Mouse (Mus musculus): Measurements from ENCODE around the gene Ghrh. TPM values are rescaled to one million over a fixed set of nuclear protein-coding genes. Genes with fewer than 3 reads are reported as not detected.
"Not testable (repeated sequence)": the region's sequence is repeated elsewhere in the genome, so short reads cannot be mapped to it uniquely, and the experiment has no call there.

The Ghrh gene
- not detected for total RNA-seq (2021)
- long read RNA-seq, experiment 1, result 0 reads
- long read RNA-seq, experiment 2, result 0 reads

GRCm38 (mm10) chr2:157347361-157348159 is at the start of gene Ghrh:
Gene Ghrh (minus strand): TSS chr2:157347506.
- DNase-seq, result no peak

DNA sequence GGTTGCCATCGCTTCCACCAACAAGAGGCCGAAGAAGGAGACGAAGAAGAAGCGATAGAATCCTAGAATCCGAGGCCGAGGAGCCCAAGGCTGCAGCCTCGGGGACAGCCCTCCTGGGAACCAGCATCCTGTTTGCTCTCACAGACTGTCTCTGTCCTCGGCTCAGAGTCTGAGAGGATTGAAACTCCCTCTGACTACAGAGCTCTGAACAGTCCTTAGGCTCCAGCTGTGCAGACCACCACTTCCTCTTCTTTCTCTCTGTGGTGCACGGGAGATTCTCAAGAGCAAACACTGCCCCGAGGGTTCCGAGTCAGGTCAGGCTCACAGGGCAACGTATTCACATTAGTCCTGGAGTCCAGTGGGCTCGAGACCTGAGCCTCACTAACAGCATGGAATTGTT is 48.7 kb upstream of the Ghrh start:
- no peak for DNase-seq

DNA sequence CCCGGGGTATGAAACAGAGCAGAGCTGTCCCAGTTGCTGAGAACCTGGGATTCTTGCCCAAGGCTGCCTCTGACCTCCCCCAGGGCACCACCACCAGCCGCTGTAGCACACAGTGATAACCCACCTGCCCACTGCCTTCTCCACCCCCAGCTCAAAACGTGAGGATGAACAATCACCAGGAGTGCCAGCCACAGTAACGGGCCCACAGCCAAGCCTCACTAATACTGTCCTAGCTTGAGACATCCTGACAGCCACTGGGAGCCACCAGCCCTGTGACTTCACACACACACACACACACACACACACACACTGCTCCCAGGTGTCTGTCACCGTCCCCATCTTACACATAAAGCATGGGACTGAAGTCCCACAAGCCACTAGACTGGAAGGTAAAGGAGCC is 48.1 kb upstream of the Ghrh start:
- no peak for DNase-seq

DNA sequence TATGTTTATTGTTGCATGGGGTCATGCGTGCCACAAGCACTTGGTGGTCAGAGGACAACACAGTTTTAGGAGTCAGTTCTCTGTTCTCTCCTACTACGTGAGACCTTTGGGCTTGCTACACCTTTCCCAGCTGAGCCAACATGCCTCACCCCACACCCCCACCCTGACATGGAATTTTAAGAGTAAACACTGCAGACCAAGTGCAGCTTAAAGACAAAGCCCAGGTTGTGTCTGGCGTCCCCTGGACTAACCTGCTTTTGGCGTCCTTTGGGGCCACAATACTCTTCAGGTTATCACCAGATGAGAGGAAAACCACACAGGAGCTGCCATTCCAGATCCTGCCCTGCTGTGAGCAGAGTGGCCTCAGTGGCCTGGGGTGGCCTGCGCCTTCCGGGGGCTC is 47.6 kb upstream of the Ghrh start:
- DNase-seq, result no peak

DNA sequence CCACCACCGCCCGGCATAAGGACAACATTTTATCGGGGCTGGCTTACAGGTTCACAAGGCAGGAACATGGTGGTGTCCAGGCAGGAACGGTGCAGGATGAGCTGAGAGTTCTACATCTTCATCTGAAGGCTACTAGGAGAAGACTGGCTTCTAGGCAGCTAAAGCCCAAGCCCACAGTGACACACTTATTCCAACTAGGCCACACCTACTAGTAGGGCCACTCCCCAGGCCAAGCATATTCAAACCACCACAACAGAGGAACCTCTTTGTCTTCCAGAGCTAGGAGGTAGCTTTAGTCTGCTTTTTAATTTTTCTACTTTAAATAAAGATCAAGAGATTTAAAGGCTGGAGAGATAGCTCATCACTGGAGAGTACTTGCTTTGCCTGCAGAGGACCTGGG is 46.2 kb upstream of the Ghrh start:
- DNase-seq, result no peak

DNA sequence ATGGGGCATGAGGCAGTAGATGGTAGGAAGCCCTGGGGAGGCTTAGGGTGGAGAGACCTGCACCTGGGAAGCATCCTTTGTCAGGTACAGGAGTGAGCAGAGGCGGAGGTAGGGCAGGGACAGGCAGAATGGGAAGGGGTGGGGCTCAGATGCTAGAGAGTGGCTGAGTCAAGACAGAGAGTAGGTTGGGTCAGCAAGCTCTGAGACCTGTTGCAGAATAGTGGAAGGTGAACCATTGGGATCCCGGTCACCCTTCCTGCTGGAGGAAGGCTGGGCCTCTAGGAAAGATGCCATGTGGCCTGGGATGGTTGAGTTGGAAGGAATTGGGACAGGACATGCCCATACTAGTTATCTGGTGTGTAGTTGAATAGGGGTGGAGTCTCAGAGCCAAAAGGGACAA is 45.0 kb upstream of the Ghrh start:
- no peak for DNase-seq

DNA sequence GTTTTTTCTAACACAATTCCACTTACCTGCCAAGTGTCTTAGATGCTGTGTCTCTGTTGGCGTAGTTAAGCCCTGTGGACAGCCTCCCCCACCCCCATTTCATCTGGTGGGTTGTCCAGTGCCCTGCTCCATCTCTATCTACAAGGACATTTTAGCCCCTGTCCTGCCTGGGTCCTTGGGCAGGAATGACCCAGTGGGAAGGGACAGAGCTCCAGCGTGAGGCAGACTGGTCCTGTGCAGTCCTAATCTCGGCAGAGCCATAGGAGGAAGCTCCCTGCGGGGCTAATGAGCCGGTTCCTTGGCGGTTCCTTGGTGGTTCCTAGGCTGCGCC is 42.2 kb upstream of the Ghrh start:
- DNase-seq, result no peak

- DNase-seq, result not testable (repeated sequence)
These were observed 41.7 kb upstream of the Ghrh start for GRCm38 (mm10) chr2:157388901-157389590.

- no peak for DNase-seq
These were observed 37.5 kb upstream of the Ghrh start for GRCm38 (mm10) chr2:157384836-157385235.

DNA sequence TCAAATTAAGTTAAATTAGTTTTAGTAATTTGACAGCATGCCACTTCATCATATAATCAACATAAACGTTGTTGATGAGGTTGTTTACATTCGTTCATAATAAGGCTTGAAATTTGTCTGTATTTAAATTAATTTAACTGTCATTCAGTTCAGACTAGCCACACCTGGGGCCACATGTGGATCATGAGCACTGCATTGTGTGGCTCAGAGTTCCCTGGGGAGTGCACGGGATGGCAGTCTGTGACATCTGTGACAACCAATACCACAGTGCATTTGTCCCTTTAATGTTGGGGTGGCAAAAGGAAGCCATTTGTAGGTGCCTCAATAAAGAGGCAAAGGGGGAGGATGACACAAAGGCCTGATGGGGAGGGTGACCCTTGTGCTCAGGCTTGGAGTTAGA is 29.7 kb upstream of the Ghrh start:
- no peak for DNase-seq

DNA sequence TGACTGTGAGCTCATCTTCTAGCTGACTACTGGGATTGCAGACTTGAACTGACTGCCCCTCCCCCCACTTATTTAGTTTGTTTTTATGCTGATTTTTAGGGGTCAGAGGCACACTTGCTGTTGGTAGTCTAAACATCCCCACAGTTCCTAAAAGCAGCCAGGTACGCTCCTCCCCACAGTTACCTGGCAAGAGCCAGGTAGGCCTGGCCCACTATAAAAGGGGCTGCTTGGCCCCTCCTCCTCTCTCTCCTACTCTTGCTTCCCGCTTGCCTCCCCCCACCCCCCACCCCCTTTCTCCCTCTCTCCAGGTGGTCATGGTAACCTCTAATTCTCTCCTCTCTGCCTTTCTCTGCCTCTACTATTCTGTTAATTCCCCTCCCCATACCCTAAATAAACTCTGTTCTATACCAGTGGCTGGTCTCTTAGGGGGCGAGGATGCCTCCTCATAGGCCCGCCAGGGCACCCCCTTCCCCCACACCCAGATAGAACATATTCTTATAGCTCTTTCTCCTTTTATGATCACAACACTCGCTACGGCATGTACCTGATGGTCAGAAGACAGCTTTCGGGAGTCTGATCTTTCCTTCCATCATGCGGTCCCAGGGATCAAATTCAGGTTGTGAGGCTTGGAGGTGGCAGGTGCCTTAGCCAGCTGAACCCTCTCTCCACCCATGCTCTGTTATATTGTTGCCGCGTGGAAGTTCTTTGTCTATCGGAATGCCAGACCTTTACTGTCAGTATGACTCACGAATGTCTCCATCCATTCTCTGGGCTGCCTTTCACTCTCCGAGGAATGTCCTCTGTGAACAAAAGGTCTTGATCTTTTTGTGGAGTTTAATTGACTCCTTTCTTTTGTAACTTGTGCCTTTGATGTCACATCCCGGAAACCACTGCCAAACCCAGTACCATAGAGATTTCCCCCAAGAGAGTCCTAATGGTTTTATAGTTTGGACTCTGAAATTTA is 28.8 kb upstream of the Ghrh start:
- peak; percentile 10 to 14 for DNase-seq

DNA sequence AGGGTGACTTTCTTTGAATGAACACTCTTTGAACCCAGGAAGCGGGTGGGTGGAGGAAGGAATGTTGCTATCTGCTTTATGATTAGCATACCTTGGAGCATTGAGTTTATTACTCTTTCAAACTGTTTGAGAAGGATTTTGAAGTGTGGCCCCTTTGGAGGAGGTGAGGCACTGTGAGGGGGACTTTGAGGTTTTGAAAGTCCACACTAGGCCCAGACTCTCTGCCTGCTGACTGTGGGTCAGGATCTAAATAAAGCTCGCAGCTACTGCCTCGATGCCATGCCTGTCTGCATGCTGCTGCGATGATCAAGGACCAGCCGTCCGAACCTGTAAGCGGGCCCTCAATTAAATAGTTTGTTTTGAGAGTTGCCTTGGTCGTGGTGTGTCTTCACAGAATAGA is 27.7 kb upstream of the Ghrh start:
- no peak for DNase-seq

DNA sequence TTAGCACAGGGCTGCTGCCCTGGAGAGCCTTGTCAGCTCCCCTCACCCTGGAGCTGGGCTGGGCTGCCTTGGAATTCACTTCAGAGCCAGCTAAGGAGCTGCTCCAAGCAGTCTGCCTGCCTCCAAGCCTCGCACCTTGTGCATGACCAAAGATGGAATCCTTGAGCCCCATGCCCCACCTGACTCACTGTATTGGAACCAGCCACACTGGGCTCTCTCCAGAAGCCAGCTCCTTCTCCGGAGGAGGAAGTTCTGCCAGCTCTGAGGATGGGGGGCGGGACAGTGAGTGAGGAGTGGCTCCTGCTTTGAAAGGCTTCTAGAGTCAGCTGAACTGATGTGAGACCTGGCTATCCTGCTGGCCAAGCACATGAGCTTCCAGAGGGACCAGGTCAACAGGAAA is 26.4 kb upstream of the Ghrh start:
- DNase-seq, result no peak

DNA sequence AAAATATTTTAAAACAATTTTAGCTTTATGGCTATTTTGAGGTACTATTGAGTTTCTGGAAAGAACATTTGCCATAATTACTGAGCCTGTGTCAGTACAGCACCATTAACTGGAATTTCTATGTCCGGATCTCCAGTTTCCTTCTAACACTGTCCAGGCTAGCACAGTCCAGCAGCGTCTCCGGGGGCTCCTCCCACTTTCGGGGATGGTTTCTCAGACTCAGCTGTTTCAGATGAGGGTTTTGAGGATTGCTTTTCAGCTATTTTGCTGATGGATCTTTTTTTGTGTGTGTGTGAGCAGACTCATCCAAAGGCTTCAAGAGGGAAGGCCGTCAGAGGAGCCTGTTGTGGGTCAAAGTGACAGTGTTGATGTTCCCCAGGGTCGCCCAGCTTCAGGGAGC is 24.4 kb upstream of the Ghrh start:
- DNase-seq, result no peak

DNA sequence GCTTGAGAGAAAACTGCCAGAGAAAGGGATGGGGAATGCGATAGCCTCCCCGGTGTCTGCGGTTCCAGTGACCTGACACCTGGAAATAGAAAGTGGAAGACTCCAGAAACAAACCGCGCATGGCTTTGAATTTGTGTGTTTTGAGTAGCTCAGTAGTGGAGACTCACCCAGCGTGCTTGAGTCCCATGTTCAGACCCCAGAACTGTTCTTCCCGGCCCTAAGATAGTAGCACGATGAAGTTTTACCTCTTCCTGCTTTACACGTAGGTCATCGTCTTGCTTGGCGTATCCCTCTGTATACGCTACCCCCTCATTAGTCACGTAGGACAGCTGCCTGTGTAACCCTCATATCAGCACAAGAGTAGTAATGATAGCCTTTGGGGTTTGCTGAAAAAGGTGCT is 20.7 kb upstream of the Ghrh start:
- no peak for DNase-seq

DNA sequence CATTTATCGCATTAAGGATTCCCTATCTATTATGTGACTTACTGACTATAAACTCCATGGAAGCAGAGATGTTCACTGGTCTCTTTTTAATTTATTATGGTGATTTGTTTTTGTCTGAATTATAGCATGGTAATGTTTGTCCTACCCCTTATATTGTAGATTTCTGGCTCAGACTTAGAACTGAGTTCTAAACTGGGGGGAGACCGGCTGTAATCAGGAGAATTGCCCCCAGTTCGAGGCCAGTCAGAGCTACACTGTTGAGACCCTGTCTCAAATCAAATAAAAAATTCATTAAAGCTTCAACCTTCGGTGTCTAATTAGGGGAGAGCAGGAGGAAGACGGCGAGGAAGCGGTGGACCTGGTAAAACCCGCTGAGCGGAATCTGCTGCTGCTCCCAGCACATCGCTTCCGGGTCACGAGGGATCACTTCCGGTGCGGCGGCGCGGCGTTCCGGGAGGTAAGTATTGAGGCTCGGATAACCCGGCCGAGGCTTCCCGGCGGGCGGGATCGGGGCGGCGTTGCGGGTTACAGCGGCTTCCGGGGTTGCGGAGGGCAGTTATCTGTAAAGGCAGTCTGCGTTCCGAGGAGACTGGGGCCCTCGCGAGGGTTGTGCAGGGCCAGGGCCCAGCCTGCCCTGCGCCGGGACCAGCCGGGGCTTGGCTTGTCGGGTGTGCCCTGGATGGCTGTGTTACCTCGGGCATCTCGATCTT is 20.0 kb upstream of the Ghrh start, which contains the start of gene Manbal:
Manbal (plus strand) TSS at position 411 of the 710 bp plus-strand sequence.
- peak; percentile 97 to 98 for DNase-seq

DNA sequence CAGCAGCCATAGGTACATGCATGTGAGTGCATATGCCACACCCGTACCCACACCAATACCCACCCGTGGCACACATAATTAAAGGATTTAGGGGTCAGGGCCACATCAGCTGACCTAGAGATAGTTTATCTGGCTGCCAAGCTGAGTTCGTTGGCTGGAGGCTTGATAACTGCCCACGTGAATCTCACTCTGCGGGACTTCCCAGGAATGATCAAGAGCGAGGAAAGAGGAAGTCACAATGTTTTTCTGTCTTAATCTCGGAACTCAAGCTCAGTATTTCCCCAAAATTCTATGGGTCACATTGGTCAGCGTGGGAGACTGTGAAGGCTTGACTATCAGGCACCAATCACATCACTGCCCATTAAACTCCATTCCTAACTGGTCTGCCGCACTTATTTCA is 19.5 kb upstream of the Ghrh start:
- no peak for DNase-seq

DNA sequence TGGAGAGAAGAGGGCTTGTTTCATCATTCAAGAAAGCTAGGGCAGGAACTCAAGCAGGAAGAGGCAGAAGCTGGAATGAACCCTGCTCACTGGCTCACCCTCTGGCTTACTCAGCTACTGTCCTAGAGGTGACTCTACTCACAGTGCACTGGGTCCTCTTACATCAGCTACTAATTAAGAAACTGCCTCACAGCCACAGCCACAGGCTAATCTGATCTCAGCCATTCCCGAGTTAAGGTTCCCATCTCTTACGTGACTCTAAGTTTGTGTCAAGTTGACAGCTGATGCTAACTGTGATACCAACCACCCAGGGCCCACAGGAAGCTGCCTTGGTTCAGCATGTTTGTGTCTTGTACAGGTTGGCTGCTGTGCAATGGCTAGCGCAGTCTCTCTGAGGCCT is 15.7 kb upstream of the Ghrh start:
- no peak for DNase-seq

DNA sequence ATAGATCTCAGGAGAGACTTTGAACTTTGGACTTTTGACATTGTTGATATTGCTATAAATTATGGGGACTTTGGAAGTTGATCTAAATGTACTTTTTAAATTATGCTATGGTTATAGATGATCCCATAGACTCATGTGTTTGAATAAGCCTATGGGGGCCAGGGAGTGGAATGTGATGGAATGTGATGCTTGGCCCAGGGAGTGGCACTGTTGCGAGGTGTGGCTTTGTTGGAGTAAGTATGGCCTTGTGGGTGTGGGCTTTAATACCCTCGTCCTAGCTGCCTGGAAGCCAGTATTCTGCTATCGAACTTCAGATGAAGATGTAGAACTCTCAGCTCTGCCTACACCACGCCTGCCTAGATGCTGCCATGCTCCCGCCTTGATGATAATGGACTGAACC is 12.7 kb upstream of the Ghrh start:
- DNase-seq, result no peak

GRCm38 (mm10) chr2:157354106-157354505 is 6.8 kb upstream of the Ghrh start:
- no peak for DNase-seq

- DNase-seq, result no peak
These were observed 5.9 kb upstream of the Ghrh start for GRCm38 (mm10) chr2:157353183-157353582.

Data from adrenal gland, postnatal 36 days (tissue).